Comparison of ENCODE assay signal across 21 mouse cellular contexts in the genomic region with DNA sequence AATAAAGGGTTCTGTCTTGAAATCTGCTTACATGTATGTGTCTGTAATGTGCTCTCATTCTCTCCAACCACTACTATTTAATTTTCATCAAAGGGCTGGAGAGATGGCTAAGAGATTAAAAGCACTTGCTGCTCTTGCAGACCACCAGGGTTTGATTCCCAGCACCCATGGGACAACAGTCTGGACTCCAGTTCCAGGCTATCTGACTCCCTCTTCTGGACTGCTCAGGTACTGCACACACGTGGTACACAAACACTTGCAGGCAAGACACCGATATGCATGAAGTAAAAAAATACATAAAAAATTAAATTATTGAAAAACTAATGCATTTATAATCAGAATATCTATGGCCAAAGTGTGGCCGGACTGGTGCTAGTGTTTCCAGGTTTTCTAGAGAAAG.
A peak's percentile ranks its signal among the peaks of the same experiment; 100 is the strongest.
DNase-seq lines count a peak whose midpoint lies in the region; ATAC-seq and TF ChIP-seq lines count a peak whose summit lies in the region.
"Had no signal": no experiment of that assay in that cellular context is flagged by ENCODE, and none has a peak within 500 bp of the region (broad histone marks: within the 10 kb centered on the region; RNA-seq: fewer than 3 reads in every experiment).

No protein-coding gene starts in this region.

- H3K4me3 ChIP-seq in forebrain, postnatal 0 days (ENCODE audit: low read depth, low read length): no peak overlapping the region
- H3K4me3 ChIP-seq in forebrain, embryonic 12.5 days (replicated peaks): no peak overlapping the region
- H3K4me3 ChIP-seq in kidney, embryonic 15.5 days (replicated peaks): no peak overlapping the region
- no peak overlapping the region for H3K4me3 ChIP-seq in midbrain, postnatal 0 days (ENCODE audit: low read depth, low read length)
- H3K4me3 ChIP-seq: embryonic facial prominence, embryonic 13.5 days; heart, embryonic 13.5 days; limb, embryonic 10.5 days; megakaryocyte, embryonic 14.5 days; midbrain, embryonic 15.5 days had no signal

- no peaks in the 10 kb centered on the region for H3K36me3 ChIP-seq in forebrain, postnatal 0 days (ENCODE audit: insufficient read depth)
- no peaks in the 10 kb centered on the region for H3K36me3 ChIP-seq in forebrain, embryonic 12.5 days (replicated peaks)
- H3K36me3 ChIP-seq in kidney, embryonic 15.5 days: no peaks in the 10 kb centered on the region
- no peaks in the 10 kb centered on the region for H3K36me3 ChIP-seq in midbrain, postnatal 0 days (ENCODE audit: insufficient read depth, low read length)
- H3K36me3 ChIP-seq: embryonic facial prominence, embryonic 13.5 days; heart, embryonic 13.5 days; limb, embryonic 10.5 days; midbrain, embryonic 15.5 days had no signal

- H3K27ac ChIP-seq in forebrain, postnatal 0 days (ENCODE audit: low read depth, low read length): no peak overlapping the region
- no peak overlapping the region for H3K27ac ChIP-seq in forebrain, embryonic 12.5 days
- H3K27ac ChIP-seq in kidney, embryonic 15.5 days: no peak overlapping the region
- H3K27ac ChIP-seq in midbrain, postnatal 0 days (ENCODE audit: low read depth, low read length): no peak overlapping the region
- H3K27ac ChIP-seq: embryonic facial prominence, embryonic 13.5 days; heart, embryonic 13.5 days; limb, embryonic 10.5 days; midbrain, embryonic 15.5 days had no signal

- no peak for ATAC-seq in forebrain, postnatal 0 days
- no peak for ATAC-seq in forebrain, embryonic 12.5 days (ENCODE audit: low FRiP score)
- no peak for ATAC-seq in kidney, embryonic 15.5 days (replicated peaks; ENCODE audit: low FRiP score)
- ATAC-seq in midbrain, postnatal 0 days (ENCODE audit: low FRiP score): no peak
- ATAC-seq: midbrain, embryonic 15.5 days had no signal

- H3K9me3 ChIP-seq in forebrain, postnatal 0 days (ENCODE audit: low read length): no peaks in the 10 kb centered on the region
- 0 out of 2 replicates have a peak, but pooled peaks cover 2% of the 10 kb centered on the region for H3K9me3 ChIP-seq in forebrain, embryonic 12.5 days
- no peaks in the 10 kb centered on the region for H3K9me3 ChIP-seq in kidney, embryonic 15.5 days (replicated peaks)
- no peaks in the 10 kb centered on the region for H3K9me3 ChIP-seq in midbrain, postnatal 0 days (ENCODE audit: low read length)
- H3K9me3 ChIP-seq: limb, embryonic 10.5 days; midbrain, embryonic 15.5 days had no signal

- no peak overlapping the region for H3K4me2 ChIP-seq in forebrain, postnatal 0 days (ENCODE audit: low read depth)
- H3K4me2 ChIP-seq in forebrain, embryonic 12.5 days: no peak overlapping the region
- no peak overlapping the region for H3K4me2 ChIP-seq in kidney, embryonic 15.5 days
- H3K4me2 ChIP-seq in midbrain, postnatal 0 days (ENCODE audit: low read depth, low read length, poor library complexity, severe bottlenecking): no peak overlapping the region
- H3K4me2 ChIP-seq: embryonic facial prominence, embryonic 13.5 days; heart, embryonic 13.5 days; midbrain, embryonic 15.5 days had no signal

- no peak overlapping the region for H3K9ac ChIP-seq in forebrain, postnatal 0 days
- H3K9ac ChIP-seq in forebrain, embryonic 12.5 days: no peak overlapping the region
- H3K9ac ChIP-seq in kidney, embryonic 15.5 days: no peak overlapping the region
- H3K9ac ChIP-seq in midbrain, postnatal 0 days (replicated peaks; ENCODE audit: low read length, poor library complexity, severe bottlenecking): no peak overlapping the region
- H3K9ac ChIP-seq: embryonic facial prominence, embryonic 13.5 days; heart, embryonic 13.5 days; midbrain, embryonic 15.5 days had no signal

- DNase-seq in forebrain, postnatal 0 days: no peak
- peak; percentile 24 for DNase-seq in kidney, postnatal 10 days
- peak; percentile 11 for DNase-seq in lung, postnatal 10 days
- no peak for DNase-seq in lung, postnatal 25 days (ENCODE audit: low spot score)
- no peak for DNase-seq in adipocyte (ENCODE audit: low spot score)
- no peak for DNase-seq in midbrain, postnatal 0 days (ENCODE audit: low spot score)
- DNase-seq: adrenal gland, postnatal 10 days; cerebellum, adult 2 months; gastrocnemius, postnatal 10 days; heart, postnatal 4 days; kidney, adult 9 months; retina, postnatal 1 day; right cerebral cortex, postnatal 4 days; thymus, adult 18-20 months had no signal

- TF ChIP-seq CTCF in forebrain, postnatal 0 days (IDR thresholded peaks at IDR 0.05; ENCODE audit: low read depth): 0 out of 2 replicates have a peak, but pooled peaks have one; percentile 7
- no peak for TF ChIP-seq CTCF in midbrain, postnatal 0 days (IDR thresholded peaks at IDR 0.05)

- no peaks in the 10 kb centered on the region for H3K27me3 ChIP-seq in forebrain, postnatal 0 days (ENCODE audit: insufficient read depth, low read length)
- no peaks in the 10 kb centered on the region for H3K27me3 ChIP-seq in forebrain, embryonic 12.5 days
- no peaks in the 10 kb centered on the region for H3K27me3 ChIP-seq in kidney, embryonic 15.5 days
- H3K27me3 ChIP-seq in midbrain, postnatal 0 days (ENCODE audit: insufficient read depth, low read length): no peaks in the 10 kb centered on the region
- H3K27me3 ChIP-seq: embryonic facial prominence, embryonic 13.5 days; heart, embryonic 13.5 days; megakaryocyte, embryonic 14.5 days; midbrain, embryonic 15.5 days had no signal

- no peaks in the 10 kb centered on the region for H3K4me1 ChIP-seq in forebrain, postnatal 0 days (ENCODE audit: insufficient read depth)
- H3K4me1 ChIP-seq in forebrain, embryonic 12.5 days: no peaks in the 10 kb centered on the region
- peaks cover 14% of the 10 kb centered on the region for H3K4me1 ChIP-seq in kidney, embryonic 15.5 days
- H3K4me1 ChIP-seq in midbrain, postnatal 0 days (ENCODE audit: insufficient read depth, low read length): no peaks in the 10 kb centered on the region
- H3K4me1 ChIP-seq: limb, embryonic 10.5 days; midbrain, embryonic 15.5 days had no signal

- WGBS in forebrain, postnatal 0 days: 96% methylated on average over 3 of the region's 3 CpGs
- 96% methylated on average over 3 of the region's 3 CpGs for WGBS in forebrain, embryonic 12.5 days
- WGBS in kidney, embryonic 15.5 days: 99% methylated on average over 3 of the region's 3 CpGs
- WGBS in midbrain, postnatal 0 days: 97% methylated on average over 3 of the region's 3 CpGs

Comparison
In these comparisons a context has a peak if more than half of its experiments do, and no peak if none do; other contexts are left out.
1. DNase-seq: peak in kidney, postnatal 10 days (single experiment) and lung, postnatal 10 days (single experiment); none in forebrain, postnatal 0 days (single experiment), lung, postnatal 25 days (single experiment), adipocyte (single experiment) and midbrain, postnatal 0 days (single experiment).